16 mouse cellular contexts compared by ENCODE assay signal in genomic region chr10:8177618-8178017, GRCm38 (mm10).
A peak's percentile ranks its signal among the peaks of the same experiment; 100 is the strongest.
DNase-seq lines count a peak whose midpoint lies in the region; TF ChIP-seq lines count a peak whose summit lies in the region.
"Had no signal": no experiment of that assay in that cellular context is flagged by ENCODE, and none has a peak within 500 bp of the region (broad histone marks: within the 10 kb centered on the region; RNA-seq: fewer than 3 reads in every experiment).

No protein-coding gene starts in this region.

- intact Hi-C loops in left cerebral cortex, adult 2 months (cut with DNase I), result loop anchor here (2.0 to 5.0 kb wide), 2 partner anchors 35 to 221 kb away; partner anchors contain the start of gene Tab2

- peak; percentile 23 for TF ChIP-seq CTCF in left cerebral cortex, adult 2 months (IDR thresholded peaks at IDR 0.05)
- TF ChIP-seq CTCF in small intestine, adult 2 months (IDR thresholded peaks at IDR 0.05; ENCODE audit: extremely low read depth, insufficient read length, insufficient replicate concordance, low read depth, low read length), result peak; percentile 14; the same call in 1 of the 2 replicates

- peaks cover 2% of the 10 kb centered on the region; the same call in 1 of the 2 replicates for H3K4me1 ChIP-seq in small intestine, adult 2 months (ENCODE audit: control insufficient read depth, insufficient read depth, insufficient read length, low read length)

- H3K27me3 ChIP-seq in small intestine, adult 2 months (ENCODE audit: control insufficient read depth, insufficient read depth, low read length), result no peaks in the 10 kb centered on the region
- H3K27me3 ChIP-seq: heart, embryonic 13.5 days; liver, embryonic 13.5 days had no signal

- peak; percentile 28 for DNase-seq in embryo, embryonic 11 days
- no peak for DNase-seq in embryo, embryonic 10.5 days (ENCODE audit: low spot score)
- DNase-seq in left cerebral cortex, adult 2 months (ENCODE audit: extremely low spot score in 1 of 2, low spot score in 2 of 2), result no peak
- DNase-seq in left cerebral cortex, adult 8-10 months (ENCODE audit: low spot score in 2 of 2), result no peak
- peak; percentile 15 for DNase-seq in T-cell, adult 2 months (ENCODE audit: low spot score)
- DNase-seq in retina, postnatal 1 day, result no peak
- no peak for DNase-seq in adrenal gland, postnatal 10 days
- DNase-seq: adrenal gland, postnatal 25 days; cerebellum, adult 9-10 months; kidney, adult 8-10 months; layer of hippocampus, postnatal 36 days; liver, embryonic 13.5 days; right cerebral cortex, postnatal 25 days had no signal

- no peak for TF ChIP-seq POLR2A in small intestine, adult 2 months (IDR thresholded peaks at IDR 0.05; ENCODE audit: low read depth, low read length)

- 70% methylated on average over 5 of the region's 5 CpGs for WGBS in small intestine, adult 2 months

- H3K4me3 ChIP-seq in left cerebral cortex, adult 2 months, result no peak overlapping the region
- H3K4me3 ChIP-seq in small intestine, adult 2 months (ENCODE audit: low read depth, low read length), result no peak overlapping the region
- H3K4me3 ChIP-seq: heart, embryonic 13.5 days; liver, embryonic 13.5 days; midbrain, embryonic 10.5 days had no signal

- H3K27ac ChIP-seq in left cerebral cortex, adult 2 months, result no peak overlapping the region
- no peak overlapping the region for H3K27ac ChIP-seq in small intestine, adult 2 months (ENCODE audit: insufficient read depth, low read depth, low read length)
- H3K27ac ChIP-seq: heart, embryonic 13.5 days; liver, embryonic 13.5 days; midbrain, embryonic 10.5 days had no signal

- no peaks in the 10 kb centered on the region for H3K36me3 ChIP-seq in small intestine, adult 2 months (ENCODE audit: control insufficient read depth, insufficient read depth, low read length)
- H3K36me3 ChIP-seq: heart, embryonic 13.5 days; liver, embryonic 13.5 days; midbrain, embryonic 10.5 days had no signal

Comparison
In these comparisons a context has a peak if more than half of its experiments do, and no peak if none do; other contexts are left out.
1. DNase-seq: peak in embryo, embryonic 11 days (single experiment) and T-cell, adult 2 months (single experiment); none in embryo, embryonic 10.5 days (single experiment), left cerebral cortex, adult 2 months (0 of 2), left cerebral cortex, adult 8-10 months (0 of 2), retina, postnatal 1 day (single experiment) and adrenal gland, postnatal 10 days (single experiment).